Comparison of ENCODE assay signal across 1 mouse cellular context in the genomic region with DNA sequence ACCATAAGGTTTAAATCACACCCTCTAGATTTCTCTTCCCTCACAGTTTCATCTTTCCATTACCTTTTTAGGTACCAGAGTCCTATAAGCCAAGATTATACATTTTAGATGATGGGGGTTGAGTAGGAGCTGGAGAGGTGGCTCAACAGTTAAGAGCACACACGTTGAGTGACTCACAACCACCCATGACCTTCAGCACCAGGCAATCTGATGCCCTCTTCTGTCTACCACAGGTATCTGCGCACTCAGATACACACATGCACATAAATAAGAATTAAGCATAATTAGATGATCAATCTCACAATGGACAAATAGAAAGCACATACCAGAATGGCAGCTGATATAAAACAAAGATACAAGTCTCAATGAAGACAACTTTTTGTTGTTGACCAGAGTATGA.
TF ChIP-seq lines count a peak whose summit lies in the region.

No protein-coding gene starts in this region.

TF ChIP-seq in MEL, 35 proteins besides CTCF, POLR2A, EP300 and RAD21 (continued from another document):
- TF ChIP-seq SMC3 (IDR thresholded peaks at IDR 0.05; ENCODE audit: low read depth, low read length) (peak; percentile 70), GABPA (IDR thresholded peaks at IDR 0.05; ENCODE audit: low read depth, low read length) (no peak), POLR2AphosphoS5 (IDR thresholded peaks at IDR 0.05; ENCODE audit: borderline replicate concordance, low read depth, low read length) (no peak), CHD1 (IDR thresholded peaks at IDR 0.05; ENCODE audit: low read depth, low read length) (no peak), ZKSCAN1 (IDR thresholded peaks at IDR 0.05; ENCODE audit: low read depth, low read length) (no peak), ZC3H11A (IDR thresholded peaks at IDR 0.05; ENCODE audit: low read depth, low read length) (peak; percentile 48), MEF2A (IDR thresholded peaks at IDR 0.05; ENCODE audit: extremely low read depth, insufficient replicate concordance, low read depth, low read length, poor library complexity, severe bottlenecking) (no peak), ZMIZ1 (IDR thresholded peaks at IDR 0.05; ENCODE audit: low read depth, low read length) (no peak), GATA1 (IDR thresholded peaks at IDR 0.05; ENCODE audit: low read depth, low read length) (no peak), NRF1 (IDR thresholded peaks at IDR 0.05; ENCODE audit: insufficient read depth, low read depth, low read length, poor library complexity, severe bottlenecking) (no peak), RCOR1 (IDR thresholded peaks at IDR 0.05; ENCODE audit: low read depth, low read length) (no peak)
